Mouse (Mus musculus) embryonic facial prominence, embryonic 10.5 days (tissue): ENCODE results near the gene Vmp1. TPM values are rescaled to one million over a fixed set of nuclear protein-coding genes. Genes with fewer than 3 reads are reported as not detected.
A peak's percentile ranks its signal among the peaks of the same experiment; 100 is the strongest.

Experiments used
- DNase-seq: peaks from one replicate; pipeline ENCODE4 v3.0.0-alpha.2; 2017; ENCODE audit warnings: low spot score
- H3K27ac ChIP-seq: fragments of 300-500 bp; sonication (generic); replicated peaks from 2 replicates; pipeline ENCODE4 v1.5.1; 2016; ENCODE audit warnings: mild to moderate bottlenecking
- H3K27me3 ChIP-seq: fragments of 300-500 bp; sonication (generic); replicated peaks from 2 replicates; pipeline ENCODE4 v1.6.1; 2016; ENCODE audit warnings: low read depth, mild to moderate bottlenecking; ENCODE audit not compliant: poor library complexity, severe bottlenecking
- H3K36me3 ChIP-seq: fragments of 300-500 bp; sonication (generic); replicated peaks from 2 replicates; pipeline ENCODE4 v1.6.1; 2016; ENCODE audit warnings: mild to moderate bottlenecking, moderate library complexity
- H3K4me1 ChIP-seq: fragments of 300-500 bp; sonication (generic); 2 replicates; pipeline ENCODE4 v1.6.1; 2016
- H3K4me3 ChIP-seq: fragments of 300-500 bp; sonication (generic); 2 replicates; pipeline ENCODE4 v1.5.1; 2016; ENCODE audit warnings: mild to moderate bottlenecking, moderate library complexity
- H3K9me3 ChIP-seq: fragments of 300-500 bp; sonication (generic); 2 replicates; pipeline ENCODE4 v1.6.1; 2016; ENCODE audit warnings: mild to moderate bottlenecking
- WGBS: fragments of 180-500 bp; shearing (Covaris S2); methylation state at CpG from one replicate; pipeline ENCODE4 v1.1.7; 2016; 5-methylcytosine and 5-hydroxymethylcytosine counted together
- polyA plus RNA-seq: library from polyadenylated mRNA; unstranded; fragments of >200 nt; fragmentation: Nextera tagmentation; extraction: Ambion mirVana; gene quantifications from 2 replicates; pipeline ENCODE4 v1.2.1, GENCODE M21; 2016

The Vmp1 gene
- polyA plus RNA-seq, 1 experiment from 2014 or later: 84.9 TPM

DNA sequence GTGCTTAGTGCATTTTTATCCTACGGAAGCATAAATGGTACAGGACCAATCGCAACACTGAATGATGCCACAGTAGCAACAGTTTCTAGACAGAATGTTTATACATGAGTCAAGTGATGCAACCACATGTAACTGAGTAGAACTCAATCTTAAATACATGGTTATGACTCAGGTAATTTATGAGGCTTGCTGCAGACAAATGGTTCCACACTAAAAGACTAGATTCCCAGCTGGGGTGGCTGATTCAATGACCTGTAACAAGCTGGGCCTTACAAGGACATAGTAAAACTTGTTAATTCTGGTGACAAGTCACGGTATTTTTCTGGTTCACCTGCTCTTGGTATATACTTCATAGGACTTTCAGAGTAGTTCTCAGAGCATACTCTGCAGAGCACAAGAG lies 7.8 kb upstream of the Vmp1 start:
- DNase-seq: no peak
- Histone ChIP-seq H3K9me3 (no peaks in the 10 kb centered on the region), H3K27me3 (no peaks in the 10 kb centered on the region), H3K4me1 (no peaks in the 10 kb centered on the region), H3K36me3 (peaks cover 97% of the 10 kb centered on the region), H3K27ac (no peak overlapping the region), H3K4me3 (no peak overlapping the region)
- 97% methylated on average over 3 of the region's 3 CpGs for WGBS

- peaks cover 7% of the 10 kb centered on the region for H3K4me1 ChIP-seq
- no peaks in the 10 kb centered on the region for H3K9me3 ChIP-seq
- H3K36me3 ChIP-seq: peaks cover 98% of the 10 kb centered on the region
- no peaks in the 10 kb centered on the region for H3K27me3 ChIP-seq
- no peak overlapping the region for H3K27ac ChIP-seq
- no peak overlapping the region for H3K4me3 ChIP-seq
- WGBS: 93% methylated on average over 3 of the region's 3 CpGs
- DNase-seq: no peak
Observed at GRCm38 (mm10) chr11:86690383-86690782, 6.7 kb upstream of the Vmp1 start.

- Histone ChIP-seq H3K4me1 (peaks cover 28% of the 10 kb centered on the region), H3K36me3 (peaks cover 48% of the 10 kb centered on the region), H3K4me3 (peak overlapping the region; percentile 86), H3K27ac (no peak overlapping the region), H3K9me3 (no peaks in the 10 kb centered on the region), H3K27me3 (no peaks in the 10 kb centered on the region)
- 94% methylated on average over 1 of the region's 1 CpGs for WGBS
- DNase-seq: no peak
Observed at GRCm38 (mm10) chr11:86685366-86685765, 1.7 kb upstream of the Vmp1 start.

- no peak for DNase-seq
- no peaks in the 10 kb centered on the region for H3K9me3 ChIP-seq
- 11% methylated on average over 20 of the region's 20 CpGs for WGBS
Observed at GRCm38 (mm10) chr11:86684126-86685012, 733 bp upstream of the Vmp1 start.

DNA sequence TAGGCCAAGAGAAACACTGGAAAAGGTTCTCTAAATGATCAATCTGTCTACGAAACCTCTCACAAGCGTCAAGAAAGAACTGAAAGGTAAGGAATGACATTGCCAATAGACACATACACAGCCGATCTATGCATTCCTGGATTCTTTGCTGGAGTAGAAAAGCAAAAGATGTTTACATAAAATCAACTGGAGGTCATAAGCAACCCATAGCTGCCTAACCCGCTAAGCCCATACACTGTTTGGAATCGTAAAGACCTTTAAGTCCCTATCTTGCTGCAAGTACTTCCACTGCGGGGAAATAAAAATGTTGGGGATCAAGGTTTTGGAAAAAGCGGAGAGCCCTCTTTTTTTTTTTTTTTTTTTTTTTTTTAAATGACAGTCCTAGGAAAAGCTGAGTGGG lies 775 bp downstream of the Vmp1 start:
- peak overlapping the region; percentile 86 for H3K4me3 ChIP-seq
- no peak overlapping the region; the same call in 1 of the 2 replicates for H3K27ac ChIP-seq
- WGBS: 40% methylated on average over 7 of the region's 7 CpGs
- no peak for DNase-seq
- no peaks in the 10 kb centered on the region for H3K27me3 ChIP-seq
- H3K4me1 ChIP-seq: peaks cover 32% of the 10 kb centered on the region
- peaks cover 23% of the 10 kb centered on the region for H3K36me3 ChIP-seq
- H3K9me3 ChIP-seq: no peaks in the 10 kb centered on the region

More at GRCm38 (mm10) chr11:86684126-86685012, 733 bp upstream of the Vmp1 start:
- H3K36me3 ChIP-seq: peaks cover 38% of the 10 kb centered on the region
- H3K27ac ChIP-seq: peak overlapping the region; percentile 90
- H3K4me1 ChIP-seq: peaks cover 28% of the 10 kb centered on the region
- H3K27me3 ChIP-seq: no peaks in the 10 kb centered on the region
- peak overlapping the region; percentile 86 for H3K4me3 ChIP-seq

GRCm38 (mm10) chr11:86681423-86681822 lies 2.2 kb downstream of the Vmp1 start:
- WGBS: 92% methylated on average over 3 of the region's 3 CpGs
- no peak overlapping the region for H3K4me3 ChIP-seq
- DNase-seq: no peak
- no peak overlapping the region for H3K27ac ChIP-seq
- peaks cover 17% of the 10 kb centered on the region for H3K36me3 ChIP-seq
- peaks cover 32% of the 10 kb centered on the region for H3K4me1 ChIP-seq
- no peaks in the 10 kb centered on the region for H3K9me3 ChIP-seq
- H3K27me3 ChIP-seq: no peaks in the 10 kb centered on the region

DNA sequence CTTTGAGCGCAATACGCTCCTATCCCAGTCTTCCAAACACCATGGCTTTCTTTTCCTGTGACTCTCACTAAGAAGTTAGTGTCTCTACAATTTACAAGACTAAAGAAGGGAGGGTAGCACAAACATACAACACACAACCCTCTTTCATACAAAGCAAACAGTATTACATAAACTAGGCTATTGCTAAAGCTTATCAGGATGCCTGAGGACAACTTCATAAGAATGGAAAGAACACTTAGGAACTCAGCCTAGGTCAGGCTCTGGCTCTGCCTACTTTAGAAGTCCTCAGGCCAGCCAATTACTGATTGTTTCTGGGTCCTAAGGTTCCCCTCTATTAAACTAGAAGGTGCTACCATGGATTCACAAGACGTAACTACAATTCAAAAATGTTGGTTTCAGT lies 2.9 kb downstream of the Vmp1 start:
- WGBS: 96% methylated on average over 3 of the region's 3 CpGs
- H3K9me3 ChIP-seq: no peaks in the 10 kb centered on the region
- no peaks in the 10 kb centered on the region for H3K27me3 ChIP-seq
- no peak overlapping the region for H3K4me3 ChIP-seq
- DNase-seq: no peak
- H3K27ac ChIP-seq: no peak overlapping the region
- peaks cover 28% of the 10 kb centered on the region for H3K4me1 ChIP-seq
- H3K36me3 ChIP-seq: peaks cover 16% of the 10 kb centered on the region

- no peak overlapping the region for H3K27ac ChIP-seq
- no peaks in the 10 kb centered on the region for H3K27me3 ChIP-seq
- H3K4me3 ChIP-seq: no peak overlapping the region
- peaks cover 16% of the 10 kb centered on the region for H3K4me1 ChIP-seq
- H3K9me3 ChIP-seq: no peaks in the 10 kb centered on the region
- peaks cover 12% of the 10 kb centered on the region; the same call in 1 of the 2 replicates for H3K36me3 ChIP-seq
- DNase-seq: no peak
- WGBS: 70% methylated on average over 5 of the region's 5 CpGs
Observed at GRCm38 (mm10) chr11:86678957-86679356, 4.7 kb downstream of the Vmp1 start.

GRCm38 (mm10) chr11:86675520-86675919 lies 8.1 kb downstream of the Vmp1 start:
- DNase-seq: no peak
- Histone ChIP-seq H3K27ac (no peak overlapping the region), H3K9me3 (no peaks in the 10 kb centered on the region), H3K4me3 (no peak overlapping the region), H3K4me1 (0 out of 2 replicates have a peak, but pooled peaks cover 4% of the 10 kb centered on the region), H3K36me3 (peaks cover 12% of the 10 kb centered on the region; the same call in 1 of the 2 replicates), H3K27me3 (no peaks in the 10 kb centered on the region)
- 87% methylated on average over 4 of the region's 4 CpGs for WGBS

- Histone ChIP-seq H3K4me3 (no peak overlapping the region), H3K27ac (no peak overlapping the region), H3K4me1 (no peaks in the 10 kb centered on the region), H3K9me3 (no peaks in the 10 kb centered on the region), H3K27me3 (no peaks in the 10 kb centered on the region), H3K36me3 (peaks cover 12% of the 10 kb centered on the region; the same call in 1 of the 2 replicates)
- DNase-seq: no peak
- 85% methylated on average over 3 of the region's 3 CpGs for WGBS
Observed at GRCm38 (mm10) chr11:86672772-86673171, 10.9 kb downstream of the Vmp1 start.

DNA sequence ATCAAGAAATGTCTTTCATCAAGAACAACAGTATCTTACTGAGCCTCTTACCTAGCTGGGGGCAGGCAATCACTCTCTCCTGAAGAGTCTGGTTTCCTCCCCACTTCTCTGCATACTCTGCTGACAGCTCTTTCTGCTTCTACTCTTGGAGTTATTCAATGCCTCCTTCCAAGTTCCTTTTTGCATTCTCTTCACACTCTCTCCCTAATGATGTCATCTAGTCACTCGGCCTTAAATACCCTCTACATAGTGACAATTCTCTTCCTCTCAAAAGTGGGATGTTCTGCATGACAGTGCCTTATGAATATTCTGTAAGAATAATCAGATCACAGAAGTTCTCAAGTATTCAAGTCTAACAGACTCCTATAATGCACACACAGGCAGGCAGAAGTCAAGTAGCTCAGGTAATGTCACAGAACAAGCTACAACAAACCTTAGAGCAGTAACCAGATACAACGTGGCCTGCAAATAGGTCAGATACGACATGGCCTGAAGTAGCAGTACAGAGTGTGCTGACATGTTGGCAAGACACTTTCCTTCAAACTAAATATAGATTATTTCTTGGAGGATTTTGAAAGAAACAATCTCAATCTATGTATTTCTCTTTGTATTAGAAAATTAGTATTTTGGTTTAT lies 12.5 kb downstream of the Vmp1 start:
- H3K27ac ChIP-seq: no peak overlapping the region
- H3K9me3 ChIP-seq: no peaks in the 10 kb centered on the region
- no peak overlapping the region for H3K4me3 ChIP-seq
- no peaks in the 10 kb centered on the region for H3K27me3 ChIP-seq
- WGBS: 84% methylated on average over 3 of the region's 3 CpGs
- no peaks in the 10 kb centered on the region for H3K4me1 ChIP-seq
- DNase-seq: no peak
- 0 out of 2 replicates have a peak, but pooled peaks cover 3% of the 10 kb centered on the region for H3K36me3 ChIP-seq

- 90% methylated on average over 3 of the region's 3 CpGs for WGBS
- no peaks in the 10 kb centered on the region for H3K4me1 ChIP-seq
- DNase-seq: no peak
- H3K4me3 ChIP-seq: no peak overlapping the region
- H3K9me3 ChIP-seq: no peaks in the 10 kb centered on the region
- H3K27me3 ChIP-seq: no peaks in the 10 kb centered on the region
- H3K27ac ChIP-seq: no peak overlapping the region
- peaks cover 24% of the 10 kb centered on the region for H3K36me3 ChIP-seq
Observed at GRCm38 (mm10) chr11:86668169-86668568, 15.5 kb downstream of the Vmp1 start.

GRCm38 (mm10) chr11:86667553-86667952 lies 16.1 kb downstream of the Vmp1 start:
- Histone ChIP-seq H3K27ac (no peak overlapping the region), H3K27me3 (no peaks in the 10 kb centered on the region), H3K9me3 (no peaks in the 10 kb centered on the region), H3K4me3 (no peak overlapping the region), H3K36me3 (peaks cover 29% of the 10 kb centered on the region), H3K4me1 (no peaks in the 10 kb centered on the region)
- DNase-seq: no peak
- 92% methylated on average over 2 of the region's 2 CpGs for WGBS
